In the genomic region with DNA sequence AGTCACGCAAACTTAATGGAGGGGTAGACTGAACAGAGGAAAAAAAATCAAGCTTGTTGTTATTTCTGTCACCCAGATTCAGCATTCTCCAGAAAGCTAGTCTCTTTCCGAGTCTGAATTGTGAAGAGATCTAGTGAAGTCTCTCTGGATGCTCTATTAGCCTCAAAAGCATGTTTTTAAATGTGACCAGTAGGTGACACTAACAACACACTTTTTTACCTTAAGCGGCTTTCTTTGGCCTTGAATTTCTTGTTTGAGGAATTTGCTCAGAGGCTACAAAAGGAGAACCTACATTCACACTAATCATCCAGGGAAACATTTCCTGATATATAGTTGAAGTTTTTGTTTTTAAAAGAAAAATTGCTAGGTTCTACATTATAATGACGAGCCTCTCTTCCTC, we compare ENCODE assay signal across 16 mouse cellular contexts. TPM values are rescaled to one million over a fixed set of nuclear protein-coding genes. Genes with fewer than 3 reads are reported as not detected.
DNase-seq lines count a peak whose midpoint lies in the region; ATAC-seq and TF ChIP-seq lines count a peak whose summit lies in the region.
"Had no signal": no experiment of that assay in that cellular context is flagged by ENCODE, and none has a peak within 500 bp of the region (broad histone marks: within the 10 kb centered on the region; RNA-seq: fewer than 3 reads in every experiment).

No protein-coding gene starts in this region.

- DNase-seq in hindbrain, postnatal 0 days (ENCODE audit: low spot score), result peak; percentile 69
- peak; percentile 11 for DNase-seq in neural tube, embryonic 11.5 days (ENCODE audit: low spot score)
- DNase-seq in neural tube, embryonic 10.5 days (ENCODE audit: extremely low spot score, low spot score), result no peak
- DNase-seq in adrenal gland, postnatal 14 days, result no peak
- DNase-seq: liver, embryonic 13.5 days; thymus, adult 2 months had no signal

- no peaks in the 10 kb centered on the region for H3K36me3 ChIP-seq in hindbrain, postnatal 0 days (ENCODE audit: insufficient read depth, low read length)
- H3K36me3 ChIP-seq in hindbrain, embryonic 13.5 days, result no peaks in the 10 kb centered on the region
- no peaks in the 10 kb centered on the region for H3K36me3 ChIP-seq in neural tube, embryonic 11.5 days (ENCODE audit: control insufficient read depth, insufficient read depth, low read length)
- no peaks in the 10 kb centered on the region for H3K36me3 ChIP-seq in liver, embryonic 12.5 days
- H3K36me3 ChIP-seq: heart, embryonic 12.5 days; liver, embryonic 13.5 days; neural tube, embryonic 15.5 days had no signal

- whole genome bisulfite sequencing in hindbrain, postnatal 0 days, result 61% methylated on average over 4 of the region's 4 CpGs
- WGBS in hindbrain, embryonic 13.5 days, result 75% methylated on average over 4 of the region's 4 CpGs
- WGBS in neural tube, embryonic 11.5 days, result 72% methylated on average over 4 of the region's 4 CpGs
- WGBS in liver, embryonic 12.5 days (ENCODE audit: insufficient replicate concordance), result 52% methylated on average over 4 of the region's 4 CpGs

- no peak overlapping the region for H3K9ac ChIP-seq in hindbrain, postnatal 0 days (replicated peaks; ENCODE audit: low read length)
- no peak overlapping the region for H3K9ac ChIP-seq in hindbrain, embryonic 13.5 days
- H3K9ac ChIP-seq in neural tube, embryonic 11.5 days (ENCODE audit: low read length), result no peak overlapping the region
- H3K9ac ChIP-seq in liver, embryonic 12.5 days, result no peak overlapping the region
- H3K9ac ChIP-seq: heart, embryonic 12.5 days; liver, embryonic 13.5 days; neural tube, embryonic 15.5 days had no signal

- H3K9me3 ChIP-seq in hindbrain, postnatal 0 days (ENCODE audit: low read length), result no peaks in the 10 kb centered on the region
- no peaks in the 10 kb centered on the region for H3K9me3 ChIP-seq in hindbrain, embryonic 13.5 days
- no peaks in the 10 kb centered on the region for H3K9me3 ChIP-seq in neural tube, embryonic 11.5 days (ENCODE audit: control insufficient read depth, low read length)
- H3K9me3 ChIP-seq in liver, embryonic 12.5 days (replicated peaks), result no peaks in the 10 kb centered on the region
- H3K9me3 ChIP-seq: heart, embryonic 12.5 days; liver, embryonic 13.5 days; neural tube, embryonic 15.5 days had no signal

- H3K27me3 ChIP-seq in hindbrain, postnatal 0 days (ENCODE audit: insufficient read depth, low read length), result no peaks in the 10 kb centered on the region
- H3K27me3 ChIP-seq in hindbrain, embryonic 13.5 days, result no peaks in the 10 kb centered on the region
- H3K27me3 ChIP-seq in neural tube, embryonic 11.5 days (ENCODE audit: control insufficient read depth, insufficient read depth, low read length), result no peaks in the 10 kb centered on the region
- H3K27me3 ChIP-seq in liver, embryonic 12.5 days (replicated peaks), result no peaks in the 10 kb centered on the region
- H3K27me3 ChIP-seq: heart, embryonic 12.5 days; liver, embryonic 13.5 days; neural tube, embryonic 15.5 days had no signal

- H3K27ac ChIP-seq in hindbrain, postnatal 0 days, result no peak overlapping the region
- no peak overlapping the region for H3K27ac ChIP-seq in hindbrain, embryonic 13.5 days
- H3K27ac ChIP-seq in neural tube, embryonic 11.5 days (ENCODE audit: low read depth, low read length), result no peak overlapping the region
- no peak overlapping the region for H3K27ac ChIP-seq in liver, embryonic 12.5 days
- H3K27ac ChIP-seq: liver, embryonic 13.5 days; neural tube, embryonic 15.5 days had no signal

- no peak for ATAC-seq in hindbrain, postnatal 0 days
- ATAC-seq in hindbrain, embryonic 13.5 days (ENCODE audit: low FRiP score), result no peak
- no peak for ATAC-seq in neural tube, embryonic 11.5 days (ENCODE audit: insufficient read depth, low FRiP score, low TSS enrichment)
- 0 out of 2 replicates have a peak, but pooled peaks have one; percentile 45 for ATAC-seq in common myeloid progenitor, adult 5-6 weeks (replicated peaks; ENCODE audit: low read depth, poor library complexity, severe bottlenecking)
- no peak for ATAC-seq in liver, embryonic 12.5 days

- H3K4me2 ChIP-seq in hindbrain, postnatal 0 days (ENCODE audit: low read depth, low read length), result no peak overlapping the region
- no peak overlapping the region for H3K4me2 ChIP-seq in hindbrain, embryonic 13.5 days
- H3K4me2 ChIP-seq in neural tube, embryonic 11.5 days (ENCODE audit: low read depth), result no peak overlapping the region
- no peak overlapping the region for H3K4me2 ChIP-seq in liver, embryonic 12.5 days
- H3K4me2 ChIP-seq: heart, embryonic 12.5 days; liver, embryonic 13.5 days; neural tube, embryonic 15.5 days had no signal

- peak; percentile 58 for TF ChIP-seq CTCF in hindbrain, postnatal 0 days (IDR thresholded peaks at IDR 0.05; ENCODE audit: low read depth)

- no peaks in the 10 kb centered on the region for H3K4me1 ChIP-seq in hindbrain, postnatal 0 days (ENCODE audit: insufficient read depth, low read length)
- H3K4me1 ChIP-seq in hindbrain, embryonic 13.5 days (replicated peaks), result no peaks in the 10 kb centered on the region
- H3K4me1 ChIP-seq in neural tube, embryonic 11.5 days (ENCODE audit: control insufficient read depth, insufficient read depth, low read length), result no peaks in the 10 kb centered on the region
- no peaks in the 10 kb centered on the region for H3K4me1 ChIP-seq in liver, embryonic 12.5 days
- H3K4me1 ChIP-seq: heart, embryonic 12.5 days; liver, embryonic 13.5 days; neural tube, embryonic 15.5 days had no signal

- no peak overlapping the region for H3K4me3 ChIP-seq in hindbrain, postnatal 0 days (ENCODE audit: low read length)
- no peak overlapping the region for H3K4me3 ChIP-seq in hindbrain, embryonic 13.5 days
- H3K4me3 ChIP-seq in neural tube, embryonic 11.5 days (ENCODE audit: low read depth, low read length), result no peak overlapping the region
- no peak overlapping the region for H3K4me3 ChIP-seq in liver, embryonic 12.5 days
- H3K4me3 ChIP-seq: heart, embryonic 12.5 days; liver, embryonic 13.5 days; neural tube, embryonic 15.5 days had no signal

RNA-seq across cellular contexts. Expression of a gene that starts 48.5 kb away (rescaled TPM):
- not detected in 2 replicates for total RNA-seq in hindbrain, postnatal 0 days (2014; rRNA removed)
- not detected in 2 replicates for polyA plus RNA-seq in hindbrain, postnatal 0 days (2015; fragmentation: Nextera tagmentation; extraction: Ambion mirVana)
- not detected in 2 replicates for polyA plus RNA-seq in hindbrain, embryonic 13.5 days (2015; fragmentation: Nextera tagmentation; extraction: Ambion mirVana)
- not detected in 2 replicates for polyA plus RNA-seq in neural tube, embryonic 11.5 days (2014; fragmentation: Nextera tagmentation; extraction: Ambion mirVana)
- total RNA-seq in common myeloid progenitor, adult 5-6 weeks (2017), result not detected in 2 replicates
- not detected in 2 replicates for total RNA-seq in adrenal gland, postnatal 14 days (2021)
- not detected in 2 replicates for polyA plus RNA-seq in liver, embryonic 12.5 days (2016; fragmentation: Nextera tagmentation; extraction: Ambion mirVana)
- total RNA-seq: layer of hippocampus, postnatal 25 days; megakaryocyte, adult 5-6 weeks had no signal
- polyA plus RNA-seq: cortical plate, adult 2 months; heart, embryonic 12.5 days; intestine, embryonic 14.5 days; liver, embryonic 13.5 days; neural tube, embryonic 15.5 days; small intestine, adult 2 months; thymus, adult 2 months had no signal

Comparison
In these comparisons a context has a peak if more than half of its experiments do, and no peak if none do; other contexts are left out.
1. DNase-seq: peak in hindbrain, postnatal 0 days (single experiment) and neural tube, embryonic 11.5 days (single experiment); none in neural tube, embryonic 10.5 days (single experiment) and adrenal gland, postnatal 14 days (single experiment).